Mouse (Mus musculus): Measurements from ENCODE around the gene Usf2. TPM values are rescaled to one million over a fixed set of nuclear protein-coding genes. Genes with fewer than 3 reads are reported as not detected.

The Usf2 gene
- total and polyA plus RNA-seq, 3 experiments, result 42.0 to 103 (median 47.0) TPM

- no peak for TF ChIP-seq MXI1 (IDR thresholded peaks at IDR 0.05; ENCODE audit: low read depth, low read length)
- 0 out of 2 replicates have a peak, but pooled peaks have one; percentile 16 for TF ChIP-seq TCF12 (IDR thresholded peaks at IDR 0.05; ENCODE audit: low read depth, low read length)
- TF ChIP-seq JUN (IDR thresholded peaks at IDR 0.05; ENCODE audit: insufficient read depth, low read depth, low read length), result no peak
- 0 out of 2 replicates have a peak, but pooled peaks have one; percentile 15 for TF ChIP-seq ELF1 (IDR thresholded peaks at IDR 0.05; ENCODE audit: low read depth, low read length)
- no peak for TF ChIP-seq ZNF384 (IDR thresholded peaks at IDR 0.05; ENCODE audit: low read depth, low read length)
- TF ChIP-seq SMC3 (IDR thresholded peaks at IDR 0.05; ENCODE audit: low read depth, low read length), result peak; percentile 82
- TF ChIP-seq CTCF (conservative IDR thresholded peaks at IDR 0.05 in 1 of 2, IDR thresholded peaks at IDR 0.05 in 1 of 2; ENCODE audit: low read depth in 2 of 2, low read length in 2 of 2), result peak; percentile 59 to 80
- TF ChIP-seq ZC3H11A (IDR thresholded peaks at IDR 0.05; ENCODE audit: low read depth, low read length), result peak; percentile 47
- peak; percentile 51; the same call in 1 of the 2 replicates for TF ChIP-seq IRF4 (IDR thresholded peaks at IDR 0.05; ENCODE audit: low read depth, low read length)
- TF ChIP-seq RAD21 (IDR thresholded peaks at IDR 0.05; ENCODE audit: low read depth, low read length), result peak; percentile 85
- TF ChIP-seq NELFE (IDR thresholded peaks at IDR 0.05; ENCODE audit: low read depth, low read length), result 0 out of 2 replicates have a peak, but pooled peaks have one; percentile 23
- dilution Hi-C loops (cut with MboI; ENCODE audit: extremely low pct_ligation_motif_present, extremely low pct_unique_long_range_greater_than_20kb, low sequenced_read_pairs), result no loop called here
- Histone ChIP-seq H3K36me3 (replicated peaks in 1 of 2; ENCODE audit: control insufficient read depth in 1 of 2, insufficient read depth in 1 of 2, low read length in 1 of 2) (no peaks in the 10 kb centered on the region), H3K27me3 (replicated peaks) (no peaks in the 10 kb centered on the region), H3K9me3 (replicated peaks; ENCODE audit: low read length) (peaks cover 7% of the 10 kb centered on the region), H3K4me1 (ENCODE audit: control insufficient read depth in 1 of 2, insufficient read depth in 2 of 2) (peaks cover 0 to 4% of the 10 kb centered on the region in 2 experiments; a peak in 1 of 4 replicates), H3K79me2 (replicated peaks; ENCODE audit: control insufficient read depth, extremely low read depth, insufficient read depth, poor library complexity, severe bottlenecking) (no peaks in the 10 kb centered on the region), H3K27ac (ENCODE audit: insufficient read depth, low read depth) (no peak within 1 kb of the TSS), H3K9ac (ENCODE audit: insufficient read depth, low read depth) (no peak within 1 kb of the TSS), H3K4me2 (ENCODE audit: insufficient read depth, low read depth, poor library complexity, severe bottlenecking) (peak within 1 kb of the TSS; percentile 68), H3K4me3 (replicated peaks in 1 of 3; ENCODE audit: low read depth in 2 of 3, low read length in 2 of 3, poor library complexity in 1 of 3) (peak within 1 kb of the TSS in 1 of 3 experiments; percentile 21)
- in situ Hi-C loops (cut with MboI; ENCODE audit: low pct_ligation_motif_present, low pct_unique_long_range_greater_than_20kb, low sequenced_read_pairs), result no loop called here
- DNase-seq (ENCODE audit: extremely low read depth), result peak; percentile 85
Observed at GRCm38 (mm10) chr7:30973501-30974289, 17.1 kb upstream of the Usf2 start, which contains the start of gene Fam187b. Fam187b (plus strand) TSS chr7:30973790.

GRCm38 (mm10) chr7:30973251-30973500 is 16.6 kb upstream of the Usf2 start, which contains the start of gene Lsr:
Lsr (minus strand) TSS chr7:30973464.
- no peak within 1 kb of the TSS for H3K27ac ChIP-seq (ENCODE audit: insufficient read depth, low read depth)
- H3K4me2 ChIP-seq (ENCODE audit: insufficient read depth, low read depth, poor library complexity, severe bottlenecking), result peak within 1 kb of the TSS; percentile 68
- peaks cover 7% of the 10 kb centered on the region for H3K9me3 ChIP-seq (replicated peaks; ENCODE audit: low read length)
- DNase-seq (ENCODE audit: extremely low read depth), result no peak
- H3K27me3 ChIP-seq (replicated peaks), result no peaks in the 10 kb centered on the region
- H3K4me3 ChIP-seq (replicated peaks in 1 of 3; ENCODE audit: low read depth in 2 of 3, low read length in 2 of 3, poor library complexity in 1 of 3), result peak within 1 kb of the TSS in 1 of 3 experiments; percentile 21
- H3K36me3 ChIP-seq (replicated peaks in 1 of 2; ENCODE audit: control insufficient read depth in 1 of 2, insufficient read depth in 1 of 2, low read length in 1 of 2), result no peaks in the 10 kb centered on the region
- no peak within 1 kb of the TSS for H3K9ac ChIP-seq (ENCODE audit: insufficient read depth, low read depth)
- in situ Hi-C loops (cut with MboI; ENCODE audit: low pct_ligation_motif_present, low pct_unique_long_range_greater_than_20kb, low sequenced_read_pairs), result no loop called here
- no peak for TF ChIP-seq RCOR1 (conservative IDR thresholded peaks at IDR 0.05; ENCODE audit: low read depth, low read length)
- TF ChIP-seq PAX5 (IDR thresholded peaks at IDR 0.05; ENCODE audit: low read length), result no peak
- TF ChIP-seq CHD2 (IDR thresholded peaks at IDR 0.05; ENCODE audit: low read length), result no peak
- no peak for TF ChIP-seq NELFE (IDR thresholded peaks at IDR 0.05; ENCODE audit: low read depth, low read length)
- H3K79me2 ChIP-seq (replicated peaks; ENCODE audit: control insufficient read depth, extremely low read depth, insufficient read depth, poor library complexity, severe bottlenecking), result no peaks in the 10 kb centered on the region
- dilution Hi-C loops (cut with MboI; ENCODE audit: extremely low pct_ligation_motif_present, extremely low pct_unique_long_range_greater_than_20kb, low sequenced_read_pairs), result no loop called here
- H3K4me1 ChIP-seq (ENCODE audit: control insufficient read depth in 1 of 2, insufficient read depth in 2 of 2), result peaks cover 0 to 4% of the 10 kb centered on the region in 2 experiments; a peak in 1 of 4 replicates

Measured in CH12.LX (cell line).